Mouse (Mus musculus) heart, embryonic 14.5 days (tissue): ENCODE results near the gene Chd3. TPM values are rescaled to one million over a fixed set of nuclear protein-coding genes. Genes with fewer than 3 reads are reported as not detected.

ENCODE experiments used
- ATAC-seq: fragments of 200-750 bp; cut with Nextera tagmentation; 2 replicates; pipeline ENCODE4 v1.8.0; 2017; ENCODE audit warnings: low read depth, moderate TSS enrichment; ENCODE audit not compliant: insufficient number of reproducible peaks, insufficient read depth, low FRiP score
- H3K27ac ChIP-seq, 2 experiments: fragments of 200-500 bp in 1 of 2; fragments of 300-500 bp in 1 of 2; sonication (generic) in 1 of 2; replicated peaks in 1 of 2; 2 replicates each; pipeline ENCODE4 v1.5.1; 2012 to 2014; ENCODE audit warnings: low read depth in 2 of 2, low read length in 2 of 2, control low read depth in 1 of 2, mild to moderate bottlenecking in 1 of 2, mixed read lengths in 1 of 2; ENCODE audit not compliant: control insufficient read depth in 1 of 2, insufficient read depth in 1 of 2
- H3K27me3 ChIP-seq: fragments of 300-500 bp; sonication (generic); 2 replicates; pipeline ENCODE4 v1.6.1; 2014; ENCODE audit warnings: mild to moderate bottlenecking, low read length, control low read depth; ENCODE audit not compliant: control insufficient read depth, insufficient read depth
- H3K36me3 ChIP-seq: fragments of 300-500 bp; sonication (generic); 2 replicates; pipeline ENCODE4 v1.6.1; 2014; ENCODE audit warnings: mild to moderate bottlenecking, control low read depth, low read length, mixed read lengths; ENCODE audit not compliant: control insufficient read depth, insufficient read depth
- H3K4me1 ChIP-seq, 2 experiments: fragments of 200-500 bp in 1 of 2; fragments of 300-500 bp in 1 of 2; sonication (generic) in 1 of 2; 2 replicates each; pipeline ENCODE4 v1.6.1; 2012 to 2014; ENCODE audit warnings: low read length in 2 of 2, control low read depth in 1 of 2, mixed read lengths in 1 of 2; ENCODE audit not compliant: control insufficient read depth in 2 of 2, insufficient read depth in 2 of 2
- H3K4me2 ChIP-seq: fragments of 300-500 bp; sonication (generic); 2 replicates; pipeline ENCODE4 v1.6.1; 2014; ENCODE audit warnings: mild to moderate bottlenecking, low read length
- H3K4me3 ChIP-seq, 2 experiments: fragments of 200-500 bp in 1 of 2; fragments of 300-500 bp in 1 of 2; sonication (generic) in 1 of 2; 2 replicates each; pipeline ENCODE4 v1.5.1; 2012 to 2014; ENCODE audit warnings: low read length in 2 of 2, mild to moderate bottlenecking in 2 of 2, control low read depth in 1 of 2, low read depth in 1 of 2, moderate library complexity in 1 of 2; ENCODE audit not compliant: control insufficient read depth in 1 of 2, insufficient read depth in 1 of 2
- H3K9ac ChIP-seq: fragments of 300-500 bp; sonication (generic); 2 replicates; pipeline ENCODE4 v1.6.1; 2014; ENCODE audit warnings: mild to moderate bottlenecking, low read length
- H3K9me3 ChIP-seq: fragments of 300-500 bp; sonication (generic); 2 replicates; pipeline ENCODE4 v1.6.1; 2016; ENCODE audit warnings: low read length, control low read depth; ENCODE audit not compliant: control insufficient read depth
- WGBS: fragments of 180-500 bp; shearing (Covaris S2); extraction: QIAGEN DNeasy Blood & Tissue Kit; methylation state at CpG from one replicate; pipeline ENCODE4 v1.1.7; 2014; 5-methylcytosine and 5-hydroxymethylcytosine counted together
- polyA plus RNA-seq: library from polyadenylated mRNA; unstranded; fragments of >200 nt; fragmentation: Nextera tagmentation; extraction: Ambion mirVana; gene quantifications from 2 replicates; pipeline ENCODE4 v1.2.1, GENCODE M21; 2014

Gene Chd3
- polyA plus RNA-seq, 1 experiment from 2014 or later: 16.5 TPM

- WGBS: 32% methylated on average over 6 of the region's 6 CpGs
- Histone ChIP-seq H3K27ac (peak overlapping the region; percentile 66 to 97), H3K9ac (peak overlapping the region; percentile 56), H3K4me1 (peaks cover 29 to 42% of the 10 kb centered on the region in 2 experiments), H3K9me3 (no peaks in the 10 kb centered on the region), H3K27me3 (no peaks in the 10 kb centered on the region), H3K4me3 (peak overlapping the region; percentile 7 to 97; a peak in 3 of 4 replicates), H3K4me2 (peak overlapping the region; percentile 93), H3K36me3 (peaks cover 32% of the 10 kb centered on the region)
- no peak for ATAC-seq
Measured at GRCm38 (mm10) chr11:69365722-69366121, 3.5 kb downstream of the Chd3 start.

GRCm38 (mm10) chr11:69364910-69365309 is 4.3 kb downstream of the Chd3 start:
- no peaks in the 10 kb centered on the region for H3K9me3 ChIP-seq
- peaks cover 28 to 37% of the 10 kb centered on the region in 2 experiments for H3K4me1 ChIP-seq
- peaks cover 40% of the 10 kb centered on the region for H3K36me3 ChIP-seq
- H3K4me2 ChIP-seq: peak overlapping the region; percentile 93
- no peaks in the 10 kb centered on the region for H3K27me3 ChIP-seq
- peak overlapping the region in 1 of 2 experiments; percentile 97; a peak in 2 of 4 replicates for H3K27ac ChIP-seq
- ATAC-seq: peak; percentile 68
- WGBS: under 1% methylated on average over 6 of the region's 6 CpGs
- H3K4me3 ChIP-seq: no peak overlapping the region
- H3K9ac ChIP-seq: peak overlapping the region; percentile 56; the same call in 1 of the 2 replicates

GRCm38 (mm10) chr11:69364376-69364775 is 4.8 kb downstream of the Chd3 start:
- Histone ChIP-seq H3K36me3 (peaks cover 45% of the 10 kb centered on the region), H3K27me3 (no peaks in the 10 kb centered on the region), H3K4me1 (peaks cover 28 to 32% of the 10 kb centered on the region in 2 experiments), H3K9ac (peak overlapping the region; percentile 34), H3K9me3 (no peaks in the 10 kb centered on the region), H3K4me2 (peak overlapping the region; percentile 93), H3K27ac (peak overlapping the region in 1 of 2 experiments; percentile 97; a peak in 1 of 4 replicates), H3K4me3 (no peak overlapping the region)
- 53% methylated on average over 8 of the region's 8 CpGs for WGBS
- no peak for ATAC-seq

GRCm38 (mm10) chr11:69362479-69362878 is 6.7 kb downstream of the Chd3 start:
- Histone ChIP-seq H3K4me1 (peaks cover 24 to 25% of the 10 kb centered on the region in 2 experiments), H3K4me3 (no peak overlapping the region), H3K36me3 (peaks cover 64% of the 10 kb centered on the region), H3K9ac (no peak overlapping the region), H3K9me3 (no peaks in the 10 kb centered on the region), H3K27me3 (no peaks in the 10 kb centered on the region), H3K27ac (no peak overlapping the region), H3K4me2 (no peak overlapping the region)
- no peak for ATAC-seq
- WGBS: 82% methylated on average over 2 of the region's 2 CpGs

- H3K9ac ChIP-seq: no peak overlapping the region
- H3K4me2 ChIP-seq: no peak overlapping the region
- H3K27me3 ChIP-seq: no peaks in the 10 kb centered on the region
- H3K27ac ChIP-seq: no peak overlapping the region
- no peak overlapping the region for H3K4me3 ChIP-seq
- no peak for ATAC-seq
- H3K36me3 ChIP-seq: peaks cover 69% of the 10 kb centered on the region
- peaks cover 20% of the 10 kb centered on the region in 2 experiments for H3K4me1 ChIP-seq
- 82% methylated on average over 7 of the region's 7 CpGs for WGBS
- H3K9me3 ChIP-seq: no peaks in the 10 kb centered on the region
Measured at GRCm38 (mm10) chr11:69362021-69362420, 7.2 kb downstream of the Chd3 start.

GRCm38 (mm10) chr11:69357690-69358089 is 11.5 kb downstream of the Chd3 start:
- no peaks in the 10 kb centered on the region for H3K27me3 ChIP-seq
- no peak overlapping the region for H3K4me2 ChIP-seq
- no peak overlapping the region for H3K4me3 ChIP-seq
- H3K9ac ChIP-seq: no peak overlapping the region
- no peaks in the 10 kb centered on the region for H3K4me1 ChIP-seq
- H3K36me3 ChIP-seq: peaks cover 97% of the 10 kb centered on the region
- H3K27ac ChIP-seq: no peak overlapping the region
- WGBS: 88% methylated on average over 12 of the region's 12 CpGs
- no peaks in the 10 kb centered on the region for H3K9me3 ChIP-seq
- ATAC-seq: no peak

GRCm38 (mm10) chr11:69356544-69356943 is 12.7 kb downstream of the Chd3 start:
- peaks cover 99% of the 10 kb centered on the region for H3K36me3 ChIP-seq
- 87% methylated on average over 5 of the region's 5 CpGs for WGBS
- no peak overlapping the region for H3K4me2 ChIP-seq
- no peak overlapping the region for H3K27ac ChIP-seq
- ATAC-seq: no peak
- H3K9me3 ChIP-seq: no peaks in the 10 kb centered on the region
- no peaks in the 10 kb centered on the region for H3K4me1 ChIP-seq
- no peak overlapping the region for H3K9ac ChIP-seq
- H3K4me3 ChIP-seq: no peak overlapping the region
- H3K27me3 ChIP-seq: no peaks in the 10 kb centered on the region

GRCm38 (mm10) chr11:69346441-69346840 is 22.8 kb downstream of the Chd3 start:
- no peak overlapping the region for H3K4me3 ChIP-seq
- 86% methylated on average over 26 of the region's 26 CpGs for WGBS
- peaks cover 83% of the 10 kb centered on the region for H3K36me3 ChIP-seq
- H3K4me2 ChIP-seq: no peak overlapping the region
- no peaks in the 10 kb centered on the region for H3K4me1 ChIP-seq
- 0 out of 2 replicates have a peak, but pooled peaks cover under 1% of the 10 kb centered on the region for H3K27me3 ChIP-seq
- no peak overlapping the region for H3K9ac ChIP-seq
- H3K27ac ChIP-seq: no peak overlapping the region
- H3K9me3 ChIP-seq: no peaks in the 10 kb centered on the region
- no peak for ATAC-seq
